Mouse (Mus musculus): ENCODE measurements around the gene Tmem165. TPM values are rescaled to one million over a fixed set of nuclear protein-coding genes. Genes with fewer than 3 reads are reported as not detected.
A peak's percentile ranks its signal among the peaks of the same experiment; 100 is the strongest.

Gene Tmem165
- polyA plus RNA-seq, 1 experiment from 2014 or later: 127 TPM

GRCm38 (mm10) chr5:76139171-76139671 lies 44.5 kb upstream of the Tmem165 start:
- Histone ChIP-seq H3K9ac (ENCODE audit: low read depth, low read length) (no peak overlapping the region), H3K4me3 (replicated peaks; ENCODE audit: low read depth, low read length) (peak overlapping the region; percentile 64; the same call in 1 of the 2 replicates), H3K27ac (peak overlapping the region; percentile 100), H3K4me2 (ENCODE audit: low read length) (peak overlapping the region; percentile 58), H3K9me3 (replicated peaks; ENCODE audit: low read length) (no peaks in the 10 kb centered on the region), H3K27me3 (ENCODE audit: insufficient read depth, low read length) (no peaks in the 10 kb centered on the region), H3K4me1 (replicated peaks; ENCODE audit: insufficient read depth, low read length) (peaks cover 12% of the 10 kb centered on the region; the same call in 1 of the 2 replicates), H3K36me3 (ENCODE audit: insufficient read depth, low read length) (no peaks in the 10 kb centered on the region)
- no peak for DNase-seq (ENCODE audit: low spot score)
- ATAC-seq (replicated peaks; ENCODE audit: low FRiP score, low read depth): no peak
- TF ChIP-seq CTCF (IDR thresholded peaks at IDR 0.05; ENCODE audit: low read depth): no peak
- 35% methylated on average over 7 of the region's 7 CpGs for WGBS

GRCm38 (mm10) chr5:76139808-76140729 lies 43.6 kb upstream of the Tmem165 start, which contains the start of gene Srd5a3:
TSS of gene Srd5a3 (plus strand) at chr5:76140271.
- ATAC-seq (replicated peaks; ENCODE audit: low FRiP score, low read depth) (peak; percentile 97), DNase-seq (ENCODE audit: low spot score) (peak; percentile 97)

GRCm38 (mm10) chr5:76140730-76141066 lies 43.0 kb upstream of the Tmem165 start:
- no peak for TF ChIP-seq CTCF (IDR thresholded peaks at IDR 0.05; ENCODE audit: low read depth)
- peak overlapping the region; percentile 100 for H3K27ac ChIP-seq
- peak overlapping the region; percentile 64 for H3K4me3 ChIP-seq (replicated peaks; ENCODE audit: low read depth, low read length)
- peaks cover 12% of the 10 kb centered on the region; the same call in 1 of the 2 replicates for H3K4me1 ChIP-seq (replicated peaks; ENCODE audit: insufficient read depth, low read length)
- ATAC-seq (replicated peaks; ENCODE audit: low FRiP score, low read depth) (peak; percentile 18; the same call in 1 of the 2 replicates), DNase-seq (ENCODE audit: low spot score) (no peak)
- peak overlapping the region; percentile 93 for H3K9ac ChIP-seq (ENCODE audit: low read depth, low read length)
- no peaks in the 10 kb centered on the region for H3K36me3 ChIP-seq (ENCODE audit: insufficient read depth, low read length)
- H3K4me2 ChIP-seq (ENCODE audit: low read length): peak overlapping the region; percentile 58
- no peaks in the 10 kb centered on the region for H3K27me3 ChIP-seq (ENCODE audit: insufficient read depth, low read length)
- WGBS: 5% methylated on average over 9 of the region's 9 CpGs
- H3K9me3 ChIP-seq (replicated peaks; ENCODE audit: low read length): no peaks in the 10 kb centered on the region

More at GRCm38 (mm10) chr5:76139808-76140729, 43.6 kb upstream of the Tmem165 start, which contains the start of gene Srd5a3:
- 1% methylated on average over 65 of the region's 69 CpGs for WGBS
- Histone ChIP-seq H3K4me2 (ENCODE audit: low read length) (peak within 1 kb of the TSS; percentile 58), H3K4me3 (replicated peaks; ENCODE audit: low read depth, low read length) (peak within 1 kb of the TSS; percentile 64), H3K27ac (peak within 1 kb of the TSS; percentile 100), H3K9ac (ENCODE audit: low read depth, low read length) (peak within 1 kb of the TSS; percentile 93), H3K36me3 (ENCODE audit: insufficient read depth, low read length) (no peaks in the 10 kb centered on the region), H3K4me1 (replicated peaks; ENCODE audit: insufficient read depth, low read length) (peaks cover 12% of the 10 kb centered on the region; the same call in 1 of the 2 replicates), H3K27me3 (ENCODE audit: insufficient read depth, low read length) (no peaks in the 10 kb centered on the region), H3K9me3 (replicated peaks; ENCODE audit: low read length) (no peaks in the 10 kb centered on the region)
- TF ChIP-seq CTCF (IDR thresholded peaks at IDR 0.05; ENCODE audit: low read depth): peak; percentile 94

- H3K27me3 ChIP-seq (ENCODE audit: insufficient read depth, low read length): no peaks in the 10 kb centered on the region
- no peak overlapping the region for H3K4me3 ChIP-seq (replicated peaks; ENCODE audit: low read depth, low read length)
- no peak overlapping the region for H3K27ac ChIP-seq
- H3K9me3 ChIP-seq (replicated peaks; ENCODE audit: low read length): no peaks in the 10 kb centered on the region
- H3K4me1 ChIP-seq (replicated peaks; ENCODE audit: insufficient read depth, low read length): peaks cover 12% of the 10 kb centered on the region; the same call in 1 of the 2 replicates
- no peak overlapping the region for H3K4me2 ChIP-seq (ENCODE audit: low read length)
- H3K9ac ChIP-seq (ENCODE audit: low read depth, low read length): no peak overlapping the region
- ATAC-seq (replicated peaks; ENCODE audit: low FRiP score, low read depth): no peak
- 87% methylated on average over 4 of the region's 4 CpGs for WGBS
- DNase-seq (ENCODE audit: low spot score): no peak
- H3K36me3 ChIP-seq (ENCODE audit: insufficient read depth, low read length): 0 out of 2 replicates have a peak, but pooled peaks cover 4% of the 10 kb centered on the region
- no peak for TF ChIP-seq CTCF (IDR thresholded peaks at IDR 0.05; ENCODE audit: low read depth)
Measured at GRCm38 (mm10) chr5:76143356-76143755, 40.3 kb upstream of the Tmem165 start.

GRCm38 (mm10) chr5:76146401-76146800 lies 37.3 kb upstream of the Tmem165 start:
- peak; percentile 43 for ATAC-seq (replicated peaks; ENCODE audit: low FRiP score, low read depth)

GRCm38 (mm10) chr5:76149436-76149835 lies 34.2 kb upstream of the Tmem165 start:
- DNase-seq (ENCODE audit: low spot score) (no peak), ATAC-seq (replicated peaks; ENCODE audit: low FRiP score, low read depth) (no peak)
- Histone ChIP-seq H3K9me3 (replicated peaks; ENCODE audit: low read length) (no peaks in the 10 kb centered on the region), H3K27ac (no peak overlapping the region), H3K27me3 (ENCODE audit: insufficient read depth, low read length) (no peaks in the 10 kb centered on the region), H3K4me3 (replicated peaks; ENCODE audit: low read depth, low read length) (no peak overlapping the region), H3K36me3 (ENCODE audit: insufficient read depth, low read length) (peaks cover 24% of the 10 kb centered on the region; the same call in 1 of the 2 replicates), H3K4me2 (ENCODE audit: low read length) (no peak overlapping the region), H3K9ac (ENCODE audit: low read depth, low read length) (no peak overlapping the region), H3K4me1 (replicated peaks; ENCODE audit: insufficient read depth, low read length) (no peaks in the 10 kb centered on the region)
- WGBS: 86% methylated on average over 6 of the region's 6 CpGs
- TF ChIP-seq CTCF (IDR thresholded peaks at IDR 0.05; ENCODE audit: low read depth): no peak

More at GRCm38 (mm10) chr5:76146401-76146800, 37.3 kb upstream of the Tmem165 start:
- peaks cover under 1% of the 10 kb centered on the region; the same call in 1 of the 2 replicates for H3K4me1 ChIP-seq (replicated peaks; ENCODE audit: insufficient read depth, low read length)
- no peak for DNase-seq (ENCODE audit: low spot score)
- 90% methylated on average over 1 of the region's 1 CpGs for WGBS
- no peak overlapping the region for H3K4me3 ChIP-seq (replicated peaks; ENCODE audit: low read depth, low read length)
- H3K9me3 ChIP-seq (replicated peaks; ENCODE audit: low read length): no peaks in the 10 kb centered on the region
- H3K27me3 ChIP-seq (ENCODE audit: insufficient read depth, low read length): no peaks in the 10 kb centered on the region
- H3K9ac ChIP-seq (ENCODE audit: low read depth, low read length): no peak overlapping the region
- no peak for TF ChIP-seq CTCF (IDR thresholded peaks at IDR 0.05; ENCODE audit: low read depth)
- H3K27ac ChIP-seq: no peak overlapping the region
- peaks cover 22% of the 10 kb centered on the region; the same call in 1 of the 2 replicates for H3K36me3 ChIP-seq (ENCODE audit: insufficient read depth, low read length)
- no peak overlapping the region for H3K4me2 ChIP-seq (ENCODE audit: low read length)
